Mouse (Mus musculus): Measurements from ENCODE around the gene Dolk. TPM values are rescaled to one million over a fixed set of nuclear protein-coding genes. Genes with fewer than 3 reads are reported as not detected.
A peak's percentile ranks its signal among the peaks of the same experiment; 100 is the strongest.

Gene Dolk
- polyA plus RNA-seq, 1 experiment, result 22.1 TPM

DNA sequence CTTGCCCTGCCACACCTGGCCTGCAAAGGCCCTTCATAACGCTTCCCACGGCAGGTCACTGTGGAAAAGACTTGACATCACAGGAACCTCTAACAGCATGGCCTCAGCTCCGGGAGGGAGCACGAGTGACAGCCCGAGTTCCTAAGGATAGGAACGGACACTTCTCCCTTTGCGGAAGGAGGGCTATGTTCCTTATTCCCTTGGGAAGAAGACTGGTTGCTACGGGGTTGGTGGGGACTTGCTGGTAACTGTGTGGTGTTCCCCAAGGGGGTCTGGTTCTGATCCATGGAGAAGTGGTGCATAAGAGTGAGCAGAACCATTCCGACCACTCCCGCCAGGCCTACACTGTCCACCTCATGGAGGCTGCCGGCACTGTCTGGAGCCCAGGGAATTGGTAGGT lies 5.4 kb downstream of the Dolk start, which contains the start of gene Gm28038:
Gene Gm28038, plus strand, starts transcription at position 301 of the 400 bp plus-strand sequence.
- Histone ChIP-seq H3K4me1 (replicated peaks; ENCODE audit: control insufficient read depth, insufficient read depth, low read length) (peaks cover 10% of the 10 kb centered on the region), H3K27me3 (ENCODE audit: control insufficient read depth, insufficient read depth, low read length) (no peaks in the 10 kb centered on the region), H3K27ac (ENCODE audit: control insufficient read depth, insufficient read depth, low read length) (no peak within 1 kb of the TSS), H3K36me3 (ENCODE audit: control insufficient read depth, insufficient read depth, low read length) (no peaks in the 10 kb centered on the region), H3K4me3 (ENCODE audit: control insufficient read depth, insufficient read depth, low read length) (no peak within 1 kb of the TSS)
- TF ChIP-seq POLR2A (IDR thresholded peaks at IDR 0.05; ENCODE audit: control insufficient read depth, extremely low read depth, insufficient read depth, low read length, poor library complexity) (no peak), CTCF (IDR thresholded peaks at IDR 0.05; ENCODE audit: borderline replicate concordance, control insufficient read depth, extremely low read depth, insufficient read depth, low read length, poor library complexity) (no peak)
- DNase-seq, result no peak
- 97% methylated on average over 11 of the region's 11 CpGs for WGBS

DNA sequence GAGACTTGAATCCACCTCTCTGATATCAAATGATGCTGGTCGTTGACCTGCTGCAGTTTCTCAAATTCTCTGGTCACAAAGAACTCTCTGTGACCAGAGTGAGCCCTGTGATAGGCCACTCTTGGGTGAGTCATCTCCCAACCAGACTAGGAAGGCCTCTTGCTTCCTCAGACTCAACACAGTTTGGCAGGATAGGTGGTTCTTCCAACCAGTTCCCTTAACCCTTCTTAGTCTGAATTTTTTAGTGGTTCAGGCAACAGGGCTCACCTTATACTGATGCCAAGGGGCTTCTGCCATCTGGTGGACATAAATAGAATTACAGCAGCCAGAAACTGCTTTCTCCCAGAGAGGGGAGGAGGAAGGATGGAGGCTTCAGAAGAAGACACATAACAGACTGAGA lies 16.0 kb downstream of the Dolk start:
- H3K4me3 ChIP-seq (ENCODE audit: control insufficient read depth, insufficient read depth, low read length), result no peak overlapping the region
- peak; percentile 68 for DNase-seq
- no peak overlapping the region for H3K27ac ChIP-seq (ENCODE audit: control insufficient read depth, insufficient read depth, low read length)
- H3K4me1 ChIP-seq (replicated peaks; ENCODE audit: control insufficient read depth, insufficient read depth, low read length), result peaks cover 5% of the 10 kb centered on the region; the same call in 1 of the 2 replicates
- H3K27me3 ChIP-seq (ENCODE audit: control insufficient read depth, insufficient read depth, low read length), result no peaks in the 10 kb centered on the region
- no peaks in the 10 kb centered on the region for H3K36me3 ChIP-seq (ENCODE audit: control insufficient read depth, insufficient read depth, low read length)
- TF ChIP-seq POLR2A (IDR thresholded peaks at IDR 0.05; ENCODE audit: control insufficient read depth, extremely low read depth, insufficient read depth, low read length, poor library complexity), result no peak
- TF ChIP-seq CTCF (IDR thresholded peaks at IDR 0.05; ENCODE audit: borderline replicate concordance, control insufficient read depth, extremely low read depth, insufficient read depth, low read length, poor library complexity), result no peak
- 7% methylated on average over 1 of the region's 1 CpGs for WGBS

DNA sequence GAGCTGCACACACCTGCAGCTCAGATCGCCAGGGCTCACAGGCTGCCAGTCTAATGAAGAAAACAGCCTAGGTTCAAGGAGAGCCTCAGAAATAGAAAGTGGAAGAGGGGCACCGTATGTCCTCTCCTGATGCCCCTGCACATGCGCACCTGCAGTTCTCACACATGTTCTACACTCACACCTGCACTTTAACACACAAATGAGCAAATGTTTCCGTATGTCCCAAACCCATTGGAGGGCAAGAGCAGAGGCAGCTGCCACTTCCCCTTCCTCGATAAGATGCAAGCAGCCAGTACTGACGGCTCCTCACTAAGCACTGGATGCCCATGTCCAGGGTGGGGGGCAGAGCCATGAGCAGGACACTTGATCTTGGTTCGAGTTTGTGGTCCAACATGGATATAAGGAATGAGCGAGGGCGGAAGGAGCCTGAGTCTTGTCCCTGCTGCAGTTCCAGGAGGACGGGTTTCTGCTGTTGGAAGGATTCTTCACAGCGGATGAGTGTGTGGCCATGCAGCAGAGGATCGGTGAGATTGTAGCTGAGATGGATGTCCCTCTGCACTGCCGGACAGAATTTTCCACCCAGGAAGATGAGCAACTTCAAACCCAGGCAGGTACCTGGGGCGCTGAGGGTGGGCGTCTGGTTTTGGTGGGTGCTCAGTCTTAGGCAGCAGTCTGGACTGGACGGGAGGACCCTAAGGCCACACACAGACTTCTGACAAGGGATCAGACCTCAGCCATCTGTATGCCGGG lies 16.7 kb downstream of the Dolk start:
- WGBS, result 74% methylated on average over 17 of the region's 17 CpGs
- DNase-seq, result no peak
- H3K27me3 ChIP-seq (ENCODE audit: control insufficient read depth, insufficient read depth, low read length), result no peaks in the 10 kb centered on the region
- no peak overlapping the region for H3K4me3 ChIP-seq (ENCODE audit: control insufficient read depth, insufficient read depth, low read length)
- peaks cover 5% of the 10 kb centered on the region; the same call in 1 of the 2 replicates for H3K4me1 ChIP-seq (replicated peaks; ENCODE audit: control insufficient read depth, insufficient read depth, low read length)
- H3K36me3 ChIP-seq (ENCODE audit: control insufficient read depth, insufficient read depth, low read length), result peaks cover 2% of the 10 kb centered on the region
- no peak overlapping the region for H3K27ac ChIP-seq (ENCODE audit: control insufficient read depth, insufficient read depth, low read length)
- TF ChIP-seq CTCF (IDR thresholded peaks at IDR 0.05; ENCODE audit: borderline replicate concordance, control insufficient read depth, extremely low read depth, insufficient read depth, low read length, poor library complexity) (no peak), POLR2A (IDR thresholded peaks at IDR 0.05; ENCODE audit: control insufficient read depth, extremely low read depth, insufficient read depth, low read length, poor library complexity) (no peak)

DNA sequence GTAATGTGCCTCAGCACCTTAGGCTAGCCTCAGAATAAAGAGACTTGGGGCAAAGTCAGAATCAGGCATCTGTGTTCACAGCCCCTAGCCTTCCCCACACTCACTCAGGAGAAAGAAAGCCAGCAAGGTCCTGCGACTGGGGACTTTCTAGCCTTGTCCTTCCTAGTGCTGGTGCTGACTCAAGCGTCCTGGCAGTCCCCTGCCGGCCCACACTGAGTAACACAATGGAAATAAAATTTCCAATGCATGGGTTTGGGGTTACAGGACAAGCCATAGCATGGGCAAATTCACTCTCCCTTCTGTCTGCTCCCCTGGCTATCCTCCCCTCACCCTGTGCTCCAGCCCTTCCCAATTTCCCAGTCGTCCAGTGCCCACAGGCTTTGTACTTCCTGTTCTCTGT lies 17.8 kb downstream of the Dolk start:
- TF ChIP-seq CTCF (IDR thresholded peaks at IDR 0.05; ENCODE audit: borderline replicate concordance, control insufficient read depth, extremely low read depth, insufficient read depth, low read length, poor library complexity) (no peak), POLR2A (IDR thresholded peaks at IDR 0.05; ENCODE audit: control insufficient read depth, extremely low read depth, insufficient read depth, low read length, poor library complexity) (no peak)
- DNase-seq, result no peak
- H3K4me1 ChIP-seq (replicated peaks; ENCODE audit: control insufficient read depth, insufficient read depth, low read length), result peaks cover 5% of the 10 kb centered on the region; the same call in 1 of the 2 replicates
- 98% methylated on average over 4 of the region's 4 CpGs for WGBS
- H3K36me3 ChIP-seq (ENCODE audit: control insufficient read depth, insufficient read depth, low read length), result peaks cover 13% of the 10 kb centered on the region
- H3K4me3 ChIP-seq (ENCODE audit: control insufficient read depth, insufficient read depth, low read length), result no peak overlapping the region
- H3K27ac ChIP-seq (ENCODE audit: control insufficient read depth, insufficient read depth, low read length), result no peak overlapping the region
- H3K27me3 ChIP-seq (ENCODE audit: control insufficient read depth, insufficient read depth, low read length), result no peaks in the 10 kb centered on the region

DNA sequence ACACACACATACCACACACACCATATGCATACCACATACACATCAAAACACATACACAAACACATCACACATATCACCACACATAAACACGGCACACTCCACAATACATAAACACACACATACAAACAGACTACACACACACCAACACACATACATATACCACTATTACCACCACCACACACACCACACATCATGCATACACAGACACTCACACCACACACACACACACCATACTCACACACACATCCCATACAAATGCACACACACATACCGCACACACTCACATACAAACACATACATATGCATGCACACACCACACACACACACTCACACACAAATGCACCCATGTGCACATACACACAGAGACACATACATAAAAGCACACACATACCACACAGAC lies 18.7 kb downstream of the Dolk start:
- no peak for TF ChIP-seq POLR2A (IDR thresholded peaks at IDR 0.05; ENCODE audit: control insufficient read depth, extremely low read depth, insufficient read depth, low read length, poor library complexity)
- no peak for TF ChIP-seq CTCF (IDR thresholded peaks at IDR 0.05; ENCODE audit: borderline replicate concordance, control insufficient read depth, extremely low read depth, insufficient read depth, low read length, poor library complexity)
- Histone ChIP-seq H3K4me1 (replicated peaks; ENCODE audit: control insufficient read depth, insufficient read depth, low read length) (peaks cover 5% of the 10 kb centered on the region; the same call in 1 of the 2 replicates), H3K36me3 (ENCODE audit: control insufficient read depth, insufficient read depth, low read length) (peaks cover 22% of the 10 kb centered on the region), H3K4me3 (ENCODE audit: control insufficient read depth, insufficient read depth, low read length) (no peak overlapping the region), H3K27me3 (ENCODE audit: control insufficient read depth, insufficient read depth, low read length) (no peaks in the 10 kb centered on the region), H3K27ac (ENCODE audit: control insufficient read depth, insufficient read depth, low read length) (no peak overlapping the region)
- DNase-seq, result no peak
- WGBS, result 98% methylated on average over 2 of the region's 2 CpGs

DNA sequence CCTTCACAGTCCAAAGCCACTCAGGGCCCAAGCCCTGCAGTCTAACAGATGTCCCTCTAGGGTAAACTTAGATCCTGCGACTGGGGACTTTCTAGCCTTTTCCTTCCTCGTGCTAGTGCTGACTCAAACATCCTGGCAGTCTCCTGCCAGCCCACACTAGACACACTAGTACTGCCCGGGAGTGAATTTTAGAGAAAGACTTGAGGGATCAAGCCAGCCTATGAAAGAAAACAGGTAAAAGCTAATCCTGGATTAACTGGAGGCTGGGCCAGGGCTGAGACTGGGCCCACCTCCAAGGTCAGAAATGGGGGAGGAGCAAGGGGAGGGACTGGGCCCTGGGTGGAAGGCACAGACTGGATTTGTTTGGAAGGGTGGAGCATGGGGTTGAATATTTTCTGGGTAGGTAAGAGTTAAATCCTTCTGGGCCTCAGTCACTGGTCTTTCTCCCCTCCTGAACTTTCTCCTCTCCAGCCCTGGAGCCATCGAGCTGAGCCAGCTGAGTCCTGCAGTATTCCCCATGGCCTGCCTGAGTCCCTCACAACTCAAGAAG lies 19.7 kb downstream of the Dolk start:
- no peak for DNase-seq
- Histone ChIP-seq H3K4me3 (ENCODE audit: control insufficient read depth, insufficient read depth, low read length) (no peak overlapping the region), H3K4me1 (replicated peaks; ENCODE audit: control insufficient read depth, insufficient read depth, low read length) (peaks cover 5% of the 10 kb centered on the region; the same call in 1 of the 2 replicates), H3K27me3 (ENCODE audit: control insufficient read depth, insufficient read depth, low read length) (no peaks in the 10 kb centered on the region), H3K36me3 (ENCODE audit: control insufficient read depth, insufficient read depth, low read length) (peaks cover 27% of the 10 kb centered on the region), H3K27ac (ENCODE audit: control insufficient read depth, insufficient read depth, low read length) (no peak overlapping the region)
- TF ChIP-seq POLR2A (IDR thresholded peaks at IDR 0.05; ENCODE audit: control insufficient read depth, extremely low read depth, insufficient read depth, low read length, poor library complexity), result no peak
- TF ChIP-seq CTCF (IDR thresholded peaks at IDR 0.05; ENCODE audit: borderline replicate concordance, control insufficient read depth, extremely low read depth, insufficient read depth, low read length, poor library complexity), result no peak
- WGBS, result 68% methylated on average over 4 of the region's 4 CpGs
